Mouse (Mus musculus): Measurements from ENCODE around the gene Jtb. TPM values are rescaled to one million over a fixed set of nuclear protein-coding genes. Genes with fewer than 3 reads are reported as not detected.

Jtb gene
- total RNA-seq, 4 experiments from 2014 or later, result 64.2 to 76.1 (median 70.4) TPM

Small RNA genes within 50 kb of the gene (microRNA-seq; reads per million reads assigned to microRNA genes)
- gene Mir7012, result 0 reads per million in 2 experiments

Other genes with a start within 250 kb of the Jtb start
- 100 to 1,000 TPM; 131 to 171 (median 149) TPM for gene Hax1, start 232.8 kb upstream of the Jtb start, total RNA-seq (2022)
- 100 to 1,000 TPM in 3 of 4 experiments, 10 to 100 TPM in 1; 88.7 to 119 (median 108) TPM for gene 4933434E20Rik, start 180.0 kb upstream of the Jtb start, total RNA-seq (2022)
- gene Ubap2l, start 179.0 kb upstream of the Jtb start, total RNA-seq (2022), result 100 to 1,000 TPM; 135 to 210 (median 161) TPM
- 100 to 1,000 TPM; 162 to 262 (median 231) TPM for gene Tpm3, start 158.9 kb upstream of the Jtb start, total RNA-seq (2022)
- gene Nup210l, start 127.5 kb upstream of the Jtb start, total RNA-seq (2022), result 1 to 10 TPM in 1 of 4 experiments, under 1 TPM in 3; 0.35 to 1.1 (median 0.54) TPM
- 1,000 to 10,000 TPM; 1,658 to 2,346 (median 2,053) TPM for gene Rps27, start 17.9 kb upstream of the Jtb start, total RNA-seq (2022)
- gene Rab13, start 17.9 kb upstream of the Jtb start, total RNA-seq (2022), result 10 to 100 TPM; 28.8 to 42.4 (median 34.9) TPM
- gene Creb3l4, start 11.9 kb downstream of the Jtb start, total RNA-seq (2022), result 1 to 10 TPM in 1 of 4 experiments, under 1 TPM in 3; 0.35 to 1.3 (median 0.63) TPM
- gene Slc39a1, start 16.6 kb downstream of the Jtb start, total RNA-seq (2022), result 100 to 1,000 TPM; 129 to 172 (median 151) TPM
- gene Crtc2, start 22.6 kb downstream of the Jtb start, total RNA-seq (2022), result 10 to 100 TPM; 43.5 to 73.2 (median 63.9) TPM
- gene Dennd4b, start 33.6 kb downstream of the Jtb start, total RNA-seq (2022), result 10 to 100 TPM in 3 of 4 experiments, 1 to 10 TPM in 1; 9.2 to 14.5 (median 12.8) TPM
- 10 to 100 TPM; 62.6 to 85.2 (median 71.6) TPM for gene Gatad2b, start 61.6 kb downstream of the Jtb start, total RNA-seq (2022)
- 100 to 1,000 TPM; 132 to 297 (median 196) TPM for gene Slc27a3, start 158.3 kb downstream of the Jtb start, total RNA-seq (2022)
- 100 to 1,000 TPM; 107 to 119 (median 110) TPM for gene Ints3, start 202.0 kb downstream of the Jtb start, total RNA-seq (2022)
- gene Npr1, start 234.3 kb downstream of the Jtb start, total RNA-seq (2022), result 100 to 1,000 TPM; 316 to 460 (median 368) TPM
- 10 to 100 TPM; 58.9 to 75.2 (median 67.3) TPM for gene Ilf2, start 244.5 kb downstream of the Jtb start, total RNA-seq (2022)